Mouse (Mus musculus) erythroblast, embryonic 14.5 days (primary cell): Measurements from ENCODE around the gene Lmntd2. TPM values are rescaled to one million over a fixed set of nuclear protein-coding genes. Genes with fewer than 3 reads are reported as not detected.

ENCODE experiments used
- H3K27me3 ChIP-seq: 2 replicates; pipeline ENCODE4 v1.6.1; 2012; ENCODE audit warnings: inconsistent platforms; ENCODE audit not compliant: control insufficient read depth
- H3K36me3 ChIP-seq: 2 replicates; pipeline ENCODE4 v1.6.1; 2012; ENCODE audit warnings: mild to moderate bottlenecking, inconsistent platforms; ENCODE audit not compliant: control insufficient read depth
- H3K4me1 ChIP-seq: 2 replicates; pipeline ENCODE4 v1.6.1; 2012; ENCODE audit warnings: inconsistent platforms; ENCODE audit not compliant: control insufficient read depth
- H3K4me3 ChIP-seq: replicated peaks from 2 replicates; pipeline ENCODE3; 2012; ENCODE audit warnings: moderate library complexity, mild to moderate bottlenecking, inconsistent platforms
- H3K9me3 ChIP-seq: 2 replicates; pipeline ENCODE4 v1.6.1; 2012; ENCODE audit warnings: low read length, inconsistent platforms, mixed read lengths; ENCODE audit not compliant: control insufficient read depth
- GATA1 ChIP-seq: IDR thresholded peaks from 2 replicates; pipeline ENCODE4 v1.6.1; 2012; ENCODE audit warnings: low read length, inconsistent platforms, mixed read lengths
- TAL1 ChIP-seq: IDR thresholded peaks from 3 replicates; pipeline ENCODE4 v1.6.1; 2012; ENCODE audit warnings: low read length, inconsistent platforms, mixed read lengths
- polyA plus RNA-seq: library from polyadenylated mRNA; stranded (reverse); fragments of >175 nt; gene quantifications from 2 replicates; pipeline ENCODE4 v1.2.3, GENCODE M21; 2012

The Lmntd2 gene
- polyA plus RNA-seq, 1 experiment, result 0.28 TPM

DNA sequence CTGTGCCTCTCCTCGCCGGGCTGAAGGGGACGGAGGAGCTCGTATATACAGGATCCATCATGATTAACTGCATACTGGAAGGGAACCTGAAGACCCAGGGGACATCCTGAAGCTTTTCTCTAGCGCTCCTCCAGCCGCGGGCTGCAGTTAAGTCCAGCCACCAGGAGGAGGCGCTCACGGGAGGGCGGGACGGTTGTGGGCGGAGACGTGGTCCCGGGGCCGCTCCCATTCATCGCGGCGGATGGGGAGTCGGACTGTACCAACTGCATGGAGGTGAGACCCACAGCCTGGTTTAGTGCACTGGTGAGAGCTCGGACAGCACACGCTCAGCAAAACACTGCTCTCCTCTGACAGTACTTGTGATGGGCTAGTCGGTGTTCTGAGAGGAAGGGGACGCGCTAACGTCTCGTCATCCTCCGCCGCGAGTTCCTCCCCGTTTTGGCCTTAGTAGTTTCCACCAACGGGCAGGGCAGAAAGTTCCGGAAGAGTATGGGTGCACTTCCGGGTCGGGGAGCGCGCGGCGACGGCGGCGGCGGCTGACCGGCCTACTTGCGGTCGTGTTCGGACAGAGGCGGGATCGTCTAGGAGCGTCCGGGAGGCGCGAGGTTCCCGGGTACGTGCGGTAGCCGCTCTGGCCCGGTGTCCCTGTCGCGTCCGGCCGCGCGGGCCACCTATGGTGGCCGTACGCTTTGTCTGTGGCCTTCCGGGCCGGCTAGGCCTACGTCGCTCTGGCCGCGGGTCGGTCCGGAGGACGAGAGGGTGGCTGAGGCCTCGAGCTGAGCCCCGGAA, 14.6 kb upstream of the Lmntd2 start, which contains the start of gene Phrf1:
TSS of gene Phrf1 (plus strand) at position 506 of the 789 bp plus-strand sequence.
- H3K4me1 ChIP-seq, result peaks cover 44% of the 10 kb centered on the region
- H3K4me3 ChIP-seq, result peak within 1 kb of the TSS; percentile 87

DNA sequence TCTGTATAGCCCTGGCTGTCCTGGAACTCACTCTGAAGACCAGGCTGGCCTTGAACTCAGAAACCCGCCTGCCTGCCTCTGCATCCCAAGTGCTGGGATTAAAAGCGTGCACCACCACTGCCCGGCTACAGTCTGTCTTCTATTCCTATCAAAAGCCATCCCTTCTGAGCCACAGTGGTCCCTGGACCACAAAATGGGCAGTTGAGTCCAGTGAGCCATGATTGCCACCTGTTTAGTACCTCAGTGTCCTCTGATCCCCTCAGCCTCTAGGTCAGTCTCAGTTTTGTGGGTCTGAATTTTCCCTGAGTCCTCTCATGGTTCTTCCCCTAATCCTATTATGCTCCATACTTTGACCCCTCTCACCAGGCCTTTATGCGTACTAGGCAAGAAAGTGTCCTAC, 13.9 kb upstream of the Lmntd2 start:
- peak overlapping the region; percentile 87 for H3K4me3 ChIP-seq
- TF ChIP-seq GATA1, result no peak
- TF ChIP-seq TAL1, result no peak
- peaks cover 50% of the 10 kb centered on the region for H3K4me1 ChIP-seq
- H3K36me3 ChIP-seq, result peaks cover 36% of the 10 kb centered on the region
- peaks cover 3% of the 10 kb centered on the region; the same call in 1 of the 2 replicates for H3K9me3 ChIP-seq
- H3K27me3 ChIP-seq, result no peaks in the 10 kb centered on the region

More for the DNA sequence above, 14.6 kb upstream of the Lmntd2 start, which contains the start of gene Phrf1:
- TF ChIP-seq GATA1, result no peak
- TF ChIP-seq TAL1, result no peak
- H3K9me3 ChIP-seq, result peaks cover 3% of the 10 kb centered on the region; the same call in 1 of the 2 replicates
- H3K27me3 ChIP-seq, result no peaks in the 10 kb centered on the region
- peaks cover 43% of the 10 kb centered on the region for H3K36me3 ChIP-seq

DNA sequence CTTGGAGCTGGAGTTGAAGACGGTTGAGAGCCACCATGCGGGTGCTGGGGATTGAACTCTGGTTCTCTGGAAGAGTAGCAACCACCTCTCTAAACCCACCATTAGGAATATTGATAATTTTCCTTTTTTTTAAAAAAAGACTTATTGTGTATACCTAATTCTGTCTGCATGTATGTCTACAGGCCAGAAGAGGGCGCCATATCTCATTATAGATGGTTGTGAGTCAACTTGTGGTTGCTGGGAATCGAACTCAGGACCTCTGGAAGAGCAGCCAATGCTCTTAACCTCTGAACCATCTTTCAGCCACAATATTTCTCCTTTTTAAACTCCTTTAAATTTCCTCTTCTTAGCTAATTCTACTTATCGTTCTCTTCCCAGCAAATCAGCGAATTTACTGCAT, 12.7 kb upstream of the Lmntd2 start:
- H3K27me3 ChIP-seq, result no peaks in the 10 kb centered on the region
- H3K4me1 ChIP-seq, result peaks cover 52% of the 10 kb centered on the region

DNA sequence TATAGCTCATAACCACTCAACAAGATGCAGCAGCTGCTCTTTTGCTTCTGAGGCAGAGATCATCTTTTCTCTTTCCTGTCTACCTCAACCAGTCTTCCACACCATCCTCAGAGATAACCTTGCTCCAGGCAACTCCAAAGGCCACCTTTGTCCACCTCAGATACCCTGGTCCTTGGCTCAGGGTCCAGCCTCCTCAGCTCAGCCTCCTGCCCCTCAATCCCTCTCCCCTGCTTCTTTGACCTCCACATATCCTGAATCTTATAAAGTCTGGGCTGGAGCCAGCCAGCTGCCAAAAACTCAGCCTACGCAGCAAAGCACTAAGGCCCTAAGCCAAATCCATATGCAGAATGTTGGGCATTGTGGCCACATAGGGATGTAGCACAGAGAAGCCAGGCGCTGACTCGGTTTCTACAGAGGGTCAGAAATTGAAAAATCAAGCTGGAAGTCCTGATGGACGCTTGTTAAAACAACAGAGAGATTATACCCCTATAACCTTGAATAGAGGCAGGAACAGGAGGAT, 8.9 kb upstream of the Lmntd2 start:
- H3K4me3 ChIP-seq, result peak overlapping the region; percentile 76

More for the DNA sequence above, 12.7 kb upstream of the Lmntd2 start:
- Histone ChIP-seq H3K4me3 (no peak overlapping the region), H3K9me3 (peaks cover 3% of the 10 kb centered on the region; the same call in 1 of the 2 replicates), H3K36me3 (peaks cover 24% of the 10 kb centered on the region)
- TF ChIP-seq TAL1 (no peak), GATA1 (no peak)

DNA sequence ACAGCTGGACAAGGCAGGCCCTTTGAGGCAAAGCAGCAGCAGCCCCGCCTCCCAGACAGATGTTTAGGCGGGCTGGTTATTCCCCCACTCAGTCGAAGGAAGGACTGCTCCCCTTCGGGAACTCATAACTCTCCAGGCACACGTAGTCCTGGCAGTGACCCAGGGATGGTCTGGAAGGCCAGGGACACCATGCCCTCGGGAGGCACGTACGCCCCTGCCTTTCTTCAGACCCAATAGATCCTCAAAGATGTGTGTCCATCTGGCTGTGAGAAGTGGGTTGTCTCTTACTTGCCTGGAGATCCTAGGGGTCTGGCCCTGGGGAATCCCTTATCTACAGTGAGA, 8.2 kb upstream of the Lmntd2 start:
- Histone ChIP-seq H3K4me3 (peak overlapping the region; percentile 76), H3K4me1 (peaks cover 60% of the 10 kb centered on the region), H3K27me3 (no peaks in the 10 kb centered on the region), H3K36me3 (peaks cover 43% of the 10 kb centered on the region), H3K9me3 (peaks cover 3% of the 10 kb centered on the region; the same call in 1 of the 2 replicates)
- no peak for TF ChIP-seq GATA1
- no peak for TF ChIP-seq TAL1

More for the DNA sequence above, 8.9 kb upstream of the Lmntd2 start:
- Histone ChIP-seq H3K4me1 (peaks cover 59% of the 10 kb centered on the region), H3K36me3 (peaks cover 36% of the 10 kb centered on the region), H3K27me3 (no peaks in the 10 kb centered on the region), H3K9me3 (peaks cover 3% of the 10 kb centered on the region; the same call in 1 of the 2 replicates)
- TF ChIP-seq TAL1 (no peak), GATA1 (no peak)

DNA sequence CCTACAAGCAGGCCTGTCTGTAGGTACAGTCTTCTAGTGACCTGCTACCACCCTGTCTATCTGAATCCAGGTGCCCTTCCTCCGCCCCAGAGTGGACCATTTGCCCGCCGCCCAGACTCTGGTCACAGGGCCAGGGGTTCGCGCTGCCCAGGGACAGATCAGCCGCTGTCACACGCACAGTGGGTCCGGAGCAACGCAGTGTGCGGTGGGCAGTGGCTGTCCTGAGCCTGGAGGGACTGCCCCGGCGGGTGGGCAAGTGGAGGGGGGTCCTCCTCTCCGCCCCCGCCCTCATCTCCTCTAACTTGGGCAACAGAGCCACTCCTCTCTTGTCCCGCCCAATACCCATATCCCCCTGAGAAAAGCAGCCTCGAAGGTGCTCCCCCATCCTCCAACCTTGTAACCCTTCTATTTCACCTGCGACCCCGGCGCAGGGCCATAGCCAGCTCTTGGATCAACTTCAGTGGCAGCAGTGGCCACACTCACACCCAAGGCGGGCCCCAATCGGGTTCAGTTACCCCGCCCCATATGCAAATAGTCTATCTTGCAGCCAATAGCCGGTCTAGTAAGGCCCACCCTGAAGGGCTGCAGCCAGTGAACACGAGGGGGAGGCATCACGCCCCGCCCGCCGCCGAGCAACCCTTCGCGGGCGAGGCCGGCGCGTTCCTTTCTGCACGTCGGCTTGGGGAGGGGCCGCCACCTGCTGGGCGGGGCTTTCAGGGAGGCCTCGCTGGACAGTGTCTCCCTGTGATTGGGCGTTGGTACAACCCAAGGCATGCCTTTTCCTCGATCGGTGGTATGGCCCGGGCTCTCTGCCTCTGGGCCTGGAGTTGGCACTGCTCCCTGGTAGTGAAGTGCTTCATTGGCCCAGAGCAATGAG, 7.6 kb upstream of the Lmntd2 start:
- H3K36me3 ChIP-seq, result peaks cover 49% of the 10 kb centered on the region
- no peaks in the 10 kb centered on the region for H3K9me3 ChIP-seq
- TF ChIP-seq GATA1 (no peak), TAL1 (no peak)
- peaks cover 66% of the 10 kb centered on the region for H3K4me1 ChIP-seq
- no peaks in the 10 kb centered on the region for H3K27me3 ChIP-seq
- H3K4me3 ChIP-seq, result peak overlapping the region; percentile 76

DNA sequence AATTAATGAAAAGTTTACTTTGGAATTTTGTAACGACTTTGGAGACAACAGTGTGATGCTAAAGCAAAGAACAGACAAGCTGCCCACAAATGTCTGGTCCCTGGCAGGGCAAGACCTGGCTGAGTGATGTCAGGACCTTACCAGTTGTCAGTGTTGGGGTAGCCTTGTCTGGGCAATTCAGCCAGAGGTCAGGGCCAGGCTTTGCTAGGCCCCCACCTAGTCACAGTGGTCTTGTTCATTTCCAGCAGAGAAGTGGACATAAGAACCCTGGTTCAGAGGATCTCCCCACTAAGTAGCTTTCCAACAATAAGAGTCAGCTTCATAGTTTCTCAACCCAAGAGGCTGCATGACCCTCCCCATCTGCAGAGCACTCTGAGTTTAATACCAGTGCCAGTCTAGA, 6.5 kb upstream of the Lmntd2 start:
- Histone ChIP-seq H3K36me3 (peaks cover 50% of the 10 kb centered on the region), H3K9me3 (no peaks in the 10 kb centered on the region), H3K4me3 (peak overlapping the region; percentile 76), H3K27me3 (no peaks in the 10 kb centered on the region), H3K4me1 (peaks cover 76% of the 10 kb centered on the region)
- TF ChIP-seq TAL1 (no peak), GATA1 (no peak)

DNA sequence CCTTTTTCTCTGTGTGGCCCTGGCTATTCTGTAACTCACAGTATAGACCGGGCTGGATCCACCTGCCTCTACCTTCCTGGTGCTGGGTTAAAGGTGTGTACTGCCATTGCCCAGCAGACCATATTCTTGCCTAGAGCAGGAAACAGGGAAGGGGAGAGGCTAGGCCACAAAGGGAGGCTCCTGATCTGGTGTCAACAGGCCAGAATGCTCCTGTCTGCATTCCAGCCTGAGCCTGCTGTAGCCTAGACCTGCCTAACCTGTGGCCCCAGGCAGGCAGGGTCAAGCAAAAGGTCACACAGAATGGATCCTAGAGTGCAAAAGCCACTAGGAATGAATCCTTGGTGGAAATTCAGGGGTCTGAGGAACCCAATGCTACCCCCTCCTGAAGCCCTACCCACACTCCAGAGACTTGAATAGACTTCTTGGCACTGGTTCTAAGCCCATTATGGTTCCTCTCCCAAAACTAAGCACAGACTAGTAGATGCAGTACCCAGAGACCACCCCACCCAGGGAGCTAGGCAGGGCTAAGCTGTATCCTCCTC, 5.7 kb upstream of the Lmntd2 start:
- Histone ChIP-seq H3K4me3 (peak overlapping the region; percentile 10), H3K36me3 (peaks cover 50% of the 10 kb centered on the region), H3K9me3 (no peaks in the 10 kb centered on the region), H3K27me3 (no peaks in the 10 kb centered on the region), H3K4me1 (peaks cover 84% of the 10 kb centered on the region)
- no peak for TF ChIP-seq GATA1
- TF ChIP-seq TAL1, result no peak
